Mouse (Mus musculus): ENCODE data around the gene Bod1l. TPM values are rescaled to one million over a fixed set of nuclear protein-coding genes. Genes with fewer than 3 reads are reported as not detected.
A peak's percentile ranks its signal among the peaks of the same experiment; 100 is the strongest.

Bod1l gene
- total RNA-seq, 2 experiments from 2014 or later, result 35.8 to 38.1 TPM

GRCm38 (mm10) chr5:41804643-41805042 is 39.5 kb downstream of the Bod1l start:
- ATAC-seq (ENCODE audit: poor library complexity, severe bottlenecking), result no peak

GRCm38 (mm10) chr5:41801622-41802021 is 42.5 kb downstream of the Bod1l start:
- no peak for ATAC-seq (ENCODE audit: poor library complexity, severe bottlenecking)

- ATAC-seq (ENCODE audit: poor library complexity, severe bottlenecking), result no peak
Measured at GRCm38 (mm10) chr5:41794434-41794833, 49.7 kb downstream of the Bod1l start.

- ATAC-seq (ENCODE audit: poor library complexity, severe bottlenecking), result no peak
Measured at GRCm38 (mm10) chr5:41790517-41790916, 53.6 kb downstream of the Bod1l start.

GRCm38 (mm10) chr5:41788877-41789276 is 55.2 kb downstream of the Bod1l start:
- ATAC-seq (ENCODE audit: poor library complexity, severe bottlenecking), result no peak

- no peak for ATAC-seq (ENCODE audit: poor library complexity, severe bottlenecking)
Measured at GRCm38 (mm10) chr5:41781890-41782289, 62.2 kb downstream of the Bod1l start.

- ATAC-seq (ENCODE audit: poor library complexity, severe bottlenecking), result no peak
Measured at GRCm38 (mm10) chr5:41780026-41780425, 64.1 kb downstream of the Bod1l start.

GRCm38 (mm10) chr5:41775728-41776127 is 68.4 kb downstream of the Bod1l start:
- ATAC-seq (ENCODE audit: poor library complexity, severe bottlenecking), result no peak

- ATAC-seq (ENCODE audit: poor library complexity, severe bottlenecking), result no peak
Measured at GRCm38 (mm10) chr5:41775273-41775672, 68.8 kb downstream of the Bod1l start.

- ATAC-seq (ENCODE audit: poor library complexity, severe bottlenecking), result peak; percentile 94
Measured at GRCm38 (mm10) chr5:41768382-41769040, 75.6 kb downstream of the Bod1l start.

GRCm38 (mm10) chr5:41767296-41768200 is 76.6 kb downstream of the Bod1l start:
- ATAC-seq (ENCODE audit: poor library complexity, severe bottlenecking), result peak; percentile 43

GRCm38 (mm10) chr5:41766406-41767010 is 77.6 kb downstream of the Bod1l start:
- no peak for ATAC-seq (ENCODE audit: poor library complexity, severe bottlenecking)

GRCm38 (mm10) chr5:41765626-41766405 is 78.3 kb downstream of the Bod1l start:
- ATAC-seq (ENCODE audit: poor library complexity, severe bottlenecking), result no peak

- no peak for ATAC-seq (ENCODE audit: poor library complexity, severe bottlenecking)
Measured at GRCm38 (mm10) chr5:41763731-41764721, 80.1 kb downstream of the Bod1l start, which contains the start of gene Nkx3-2. TSS of gene Nkx3-2 (minus strand) at chr5:41764501.

- ATAC-seq (ENCODE audit: poor library complexity, severe bottlenecking), result no peak
Measured at GRCm38 (mm10) chr5:41762947-41763730, 81.0 kb downstream of the Bod1l start.

GRCm38 (mm10) chr5:41762141-41762946 is 81.8 kb downstream of the Bod1l start:
- no peak for ATAC-seq (ENCODE audit: poor library complexity, severe bottlenecking)

- no peak for ATAC-seq (ENCODE audit: poor library complexity, severe bottlenecking)
Measured at GRCm38 (mm10) chr5:41761509-41762140, 82.5 kb downstream of the Bod1l start.
